Mouse (Mus musculus): ENCODE data around the gene Mtln. TPM values are rescaled to one million over a fixed set of nuclear protein-coding genes. Genes with fewer than 3 reads are reported as not detected.

The Mtln gene
- total RNA-seq (2022): 10 to 100 TPM; 56.0 to 63.9 (median 62.7) TPM

DNA sequence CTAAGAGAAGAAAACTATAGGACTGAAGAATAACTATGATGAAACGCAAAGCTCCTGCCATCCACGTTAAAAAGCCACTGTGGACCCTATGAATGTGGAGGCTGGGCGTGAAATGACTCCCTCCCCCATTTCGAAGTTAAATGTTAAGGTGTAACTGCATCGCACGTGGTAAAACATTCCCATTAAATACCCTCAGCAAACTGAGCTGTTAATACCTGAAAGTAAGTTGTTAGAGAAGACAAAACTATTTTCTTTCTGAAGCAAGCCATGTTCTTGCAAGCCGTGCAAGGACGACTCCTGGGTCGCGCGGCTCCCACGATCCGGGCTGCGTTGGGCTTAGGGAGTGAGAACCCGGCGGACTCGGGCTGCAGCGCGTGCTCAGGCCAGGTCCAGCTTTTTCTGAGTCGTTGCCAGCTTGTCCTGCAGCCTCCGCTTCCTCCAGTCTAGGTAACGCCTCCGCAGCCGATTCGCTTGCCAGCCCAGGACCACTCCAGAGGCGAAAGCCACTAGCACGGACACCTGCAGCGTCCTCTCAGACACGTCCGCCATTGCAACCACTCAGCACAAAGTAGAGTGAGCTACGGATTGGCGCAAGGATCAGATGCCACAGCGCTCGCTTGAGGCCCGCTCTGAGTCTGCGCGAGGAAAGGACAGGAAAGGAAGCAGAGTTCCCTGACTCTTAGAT lies at the start of gene Mtln:
Mtln (minus strand) TSS at position 570 of the 685 bp plus-strand sequence.
- DNase-seq (ENCODE audit: low spot score): peak; percentile 92

DNA sequence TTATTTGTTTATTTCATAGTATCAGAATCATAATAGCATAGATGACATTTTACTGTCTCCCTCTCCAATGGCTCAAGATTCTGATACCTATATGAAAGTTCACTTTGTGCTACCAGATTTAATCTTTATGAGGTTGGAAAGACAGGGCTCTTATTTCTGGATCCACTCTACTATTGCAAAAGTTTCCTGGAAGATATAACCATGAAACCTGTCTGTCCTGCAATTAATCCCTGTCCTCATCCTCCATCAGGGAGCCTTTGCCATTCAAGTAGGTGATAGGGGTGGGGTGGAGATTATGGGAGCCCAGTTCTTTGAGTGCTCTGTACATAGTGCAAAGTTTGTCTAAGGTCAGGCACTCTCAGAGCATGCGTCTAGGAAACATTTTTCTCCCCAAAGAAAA lies 49.1 kb upstream of the Mtln start:
- no peak for DNase-seq (ENCODE audit: low spot score)

DNA sequence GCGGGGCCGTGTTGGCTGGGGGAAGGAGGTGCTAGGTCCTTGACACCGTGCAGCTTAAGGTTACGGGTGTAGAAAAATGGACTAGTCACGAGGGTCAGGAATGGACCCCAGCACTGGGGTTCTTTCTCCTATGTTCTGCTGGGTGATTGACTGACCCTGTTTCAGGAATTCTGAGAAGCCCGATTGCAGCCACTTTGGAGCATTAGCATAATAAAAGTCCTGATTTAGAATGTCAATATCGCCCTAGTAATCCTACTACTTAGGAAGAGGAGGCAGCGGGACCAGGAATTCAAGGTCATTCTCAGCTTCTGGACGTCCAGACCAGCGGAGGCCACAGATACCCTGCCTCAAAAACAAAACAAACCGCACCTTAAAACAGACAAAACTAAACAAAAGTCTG lies 47.1 kb upstream of the Mtln start:
- DNase-seq (ENCODE audit: low spot score): no peak

DNA sequence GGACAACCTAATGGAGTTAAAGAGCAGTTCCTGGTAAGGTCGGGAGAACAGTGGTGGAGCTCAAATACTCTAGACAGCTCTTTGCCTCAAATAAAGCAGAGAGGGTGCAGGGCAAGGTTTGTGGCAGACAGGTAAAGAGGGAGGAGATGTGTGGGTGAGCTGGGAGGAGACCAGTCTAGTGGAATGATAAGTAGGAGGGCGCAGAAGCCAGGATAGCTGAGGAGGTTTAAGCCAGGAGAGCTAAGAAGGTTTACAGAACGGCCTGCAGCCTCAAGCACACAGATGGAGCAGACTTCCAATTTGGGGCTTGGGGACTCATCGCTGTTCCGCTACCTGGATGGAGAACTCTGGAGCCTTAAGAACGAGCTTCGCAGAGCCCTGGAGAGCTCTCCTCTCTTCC lies 46.3 kb upstream of the Mtln start, which contains the start of gene Acoxl:
Acoxl (plus strand) TSS at position 301 of the 400 bp plus-strand sequence.
- DNase-seq (ENCODE audit: low spot score): no peak

DNA sequence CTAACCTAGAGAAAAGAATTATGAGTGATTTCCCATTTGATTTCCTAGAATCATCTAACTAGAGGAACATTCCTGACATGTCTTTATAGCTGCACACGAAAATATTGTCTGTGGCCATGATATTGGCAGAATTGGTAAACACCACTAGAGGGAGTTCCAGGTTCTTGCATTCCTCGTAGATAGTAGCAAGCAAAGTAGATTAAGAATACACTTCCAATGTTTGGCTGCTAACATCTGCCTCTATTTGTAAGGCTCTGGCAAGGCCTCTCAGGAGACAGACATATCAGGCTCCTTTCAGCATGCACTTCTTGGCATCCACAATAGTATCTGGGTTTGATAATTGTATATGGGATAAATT lies 40.5 kb upstream of the Mtln start:
- peak; percentile 18 for DNase-seq (ENCODE audit: low spot score)

DNA sequence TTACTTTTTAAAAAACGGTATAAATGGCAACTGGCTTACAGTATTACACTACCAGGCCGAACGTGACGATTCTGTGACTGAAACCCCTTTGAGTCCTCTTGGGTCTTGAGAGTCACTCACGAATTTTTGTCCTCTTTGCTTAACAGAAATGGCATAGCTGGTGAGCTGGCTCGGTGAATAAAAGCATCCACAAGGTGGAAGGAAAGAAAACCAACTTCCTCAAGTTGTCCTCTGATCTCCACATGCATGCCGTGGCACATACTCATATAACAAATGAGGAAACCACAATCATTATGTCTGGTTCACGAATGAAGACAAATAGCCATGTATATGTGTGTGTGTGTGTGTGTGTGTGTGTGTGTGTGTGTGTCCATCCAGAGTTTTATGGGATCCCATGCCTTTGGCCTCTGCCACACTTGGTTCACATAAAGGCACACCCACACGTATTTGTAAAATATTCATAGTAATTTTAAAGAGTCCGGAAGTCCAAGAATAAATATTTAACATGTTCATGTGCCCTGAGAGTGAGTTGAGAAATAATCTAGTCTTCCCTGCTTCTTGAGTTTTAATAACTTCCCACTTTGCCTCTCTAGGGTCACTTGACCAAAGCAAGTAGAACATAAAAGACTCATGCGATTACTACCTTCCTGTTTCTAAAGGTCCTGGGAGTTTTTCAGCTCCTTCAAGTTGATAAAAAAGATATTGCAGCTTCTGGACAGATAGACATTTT lies 40.0 kb upstream of the Mtln start:
- no peak for DNase-seq (ENCODE audit: low spot score)

DNA sequence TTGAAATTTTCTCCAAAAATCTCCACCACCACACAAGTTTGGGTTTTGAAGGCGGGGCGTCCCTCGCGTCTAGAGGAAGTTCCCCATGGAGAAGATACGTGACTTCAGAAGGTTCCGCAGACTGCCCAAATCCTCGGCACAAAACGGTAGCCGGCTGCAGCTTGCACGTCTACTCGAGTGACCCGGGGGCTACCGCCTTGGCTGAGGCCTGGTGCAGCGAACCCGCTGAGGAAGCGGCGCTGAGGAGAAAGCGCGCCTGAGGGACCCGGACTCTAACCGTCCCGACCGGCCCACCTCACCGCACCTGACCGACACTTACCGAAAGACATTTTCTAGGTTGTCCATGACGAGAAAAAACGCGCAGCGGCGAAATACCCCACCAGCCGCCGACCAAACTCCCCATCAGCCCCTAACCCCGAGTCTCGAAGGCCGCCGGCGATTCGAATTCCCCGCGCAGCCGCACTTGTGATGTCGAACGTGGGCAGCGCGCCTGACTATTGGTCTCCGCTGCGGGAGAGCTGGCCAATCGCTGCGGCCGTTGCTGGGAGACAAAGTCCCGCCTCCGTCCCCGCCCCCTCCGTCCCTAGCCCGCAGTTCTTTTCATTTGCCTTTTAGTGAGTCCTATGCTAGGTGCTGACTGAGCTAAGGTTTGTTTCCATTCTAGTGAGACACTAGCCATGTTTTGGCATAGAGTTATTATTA lies 39.3 kb upstream of the Mtln start, which contains the start of gene Bub1:
Bub1 (minus strand) TSS at position 465 of the 702 bp plus-strand sequence.
- peak; percentile 84 for DNase-seq (ENCODE audit: low spot score)

DNA sequence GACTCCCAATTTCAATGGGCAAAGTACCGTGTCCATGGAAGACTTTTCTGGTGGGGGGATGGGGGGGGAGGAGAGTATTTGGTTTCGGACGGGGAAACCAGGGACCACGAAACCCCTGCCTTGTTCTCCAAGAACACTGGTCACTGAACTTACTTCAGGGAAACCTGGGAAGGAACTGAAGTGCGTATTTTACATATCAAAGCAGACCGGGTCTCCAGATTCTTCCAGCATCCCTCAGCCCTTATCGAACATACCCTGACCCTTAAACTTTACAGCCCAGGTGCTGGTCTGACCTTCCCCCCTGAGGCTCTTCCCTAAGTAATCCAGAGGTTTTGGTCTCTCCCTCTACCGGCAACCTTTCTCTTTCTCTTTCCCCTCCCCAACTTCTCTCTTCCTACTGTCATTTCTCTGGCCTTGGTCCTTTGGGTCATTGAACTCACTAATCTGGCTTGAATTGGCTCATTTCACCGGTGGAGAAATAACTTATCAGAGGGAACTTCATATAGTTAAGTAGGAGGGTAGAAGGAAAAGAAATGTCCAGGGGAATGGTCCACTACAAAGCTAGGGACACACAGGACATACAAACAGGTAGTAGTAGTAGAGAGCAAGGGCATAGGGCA lies 2.5 kb downstream of the Mtln start:
- no peak for DNase-seq (ENCODE audit: low spot score)

DNA sequence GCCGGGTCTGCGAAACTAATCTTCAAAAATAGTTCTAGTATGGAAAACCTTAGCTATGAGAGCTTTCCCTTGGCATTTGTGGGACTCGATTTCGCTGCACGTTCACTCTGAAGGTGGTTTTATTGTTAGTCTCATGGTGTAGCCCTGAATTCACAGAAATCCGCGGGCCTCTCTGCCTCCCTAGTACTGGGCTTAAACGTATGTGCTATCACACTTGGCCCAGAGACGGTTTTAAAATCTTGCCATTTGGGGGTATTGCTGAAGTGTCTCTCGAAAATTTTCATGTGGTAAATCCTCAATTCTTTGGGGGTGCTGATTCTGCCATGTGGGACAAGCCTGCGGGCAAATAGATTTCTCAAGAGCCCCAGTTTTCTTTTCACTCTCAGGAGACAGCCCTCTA lies 3.1 kb downstream of the Mtln start:
- DNase-seq (ENCODE audit: low spot score): no peak

DNA sequence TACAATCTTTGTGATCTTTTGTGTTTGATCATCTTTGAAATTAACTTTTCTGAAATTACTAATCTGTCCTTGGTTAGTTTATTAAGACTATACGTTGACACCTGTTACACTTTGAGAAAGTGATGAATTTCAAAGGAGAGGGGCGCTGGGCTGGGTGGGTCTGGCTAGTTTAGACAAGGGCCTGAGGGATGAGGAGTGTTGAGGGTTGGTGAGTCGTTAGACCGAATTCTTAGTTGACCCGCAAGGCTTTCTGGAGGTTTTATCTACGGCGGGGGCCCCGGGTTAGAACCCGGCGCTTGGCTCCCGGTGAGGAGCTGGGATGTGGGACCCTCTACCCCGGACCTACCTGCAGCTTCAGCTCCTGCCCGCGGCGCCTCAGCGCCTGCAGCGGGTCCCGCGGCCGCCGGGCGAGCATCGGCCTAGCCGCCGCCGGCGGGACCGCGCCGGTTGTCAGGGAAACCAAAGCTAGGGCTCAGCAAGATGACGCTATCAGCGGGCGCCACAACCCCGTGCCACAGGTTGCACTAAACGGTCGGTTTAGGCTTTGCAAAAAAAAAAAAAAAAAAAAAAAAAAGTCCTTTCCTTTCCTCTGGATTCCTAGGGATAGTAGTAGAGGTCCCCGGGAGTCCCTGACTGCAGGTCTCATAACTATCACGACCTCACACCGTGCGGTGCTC lies 3.7 kb downstream of the Mtln start, which contains the start of gene Nphp1:
Nphp1 (minus strand) TSS at position 458 of the 677 bp plus-strand sequence.
- DNase-seq (ENCODE audit: low spot score): peak; percentile 86

DNA sequence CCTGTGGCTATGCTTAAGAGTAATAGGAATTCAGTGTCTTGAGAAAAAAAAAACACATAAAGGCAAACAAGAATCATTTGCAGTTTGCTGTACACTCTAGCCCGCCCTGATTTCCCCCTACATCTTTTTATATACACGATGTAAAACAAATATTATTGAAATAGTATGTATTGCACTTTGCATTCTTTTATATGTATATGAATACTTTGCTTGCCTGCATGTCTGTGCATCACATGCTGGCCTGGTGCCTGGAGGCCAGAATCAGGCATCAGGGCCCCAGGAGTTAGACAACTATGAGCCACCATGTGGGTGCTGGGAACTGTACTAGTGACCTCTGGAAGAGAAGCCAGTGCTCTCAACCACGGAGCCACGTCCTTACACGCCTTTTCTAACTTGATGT lies 5.1 kb downstream of the Mtln start:
- DNase-seq (ENCODE audit: low spot score): no peak

DNA sequence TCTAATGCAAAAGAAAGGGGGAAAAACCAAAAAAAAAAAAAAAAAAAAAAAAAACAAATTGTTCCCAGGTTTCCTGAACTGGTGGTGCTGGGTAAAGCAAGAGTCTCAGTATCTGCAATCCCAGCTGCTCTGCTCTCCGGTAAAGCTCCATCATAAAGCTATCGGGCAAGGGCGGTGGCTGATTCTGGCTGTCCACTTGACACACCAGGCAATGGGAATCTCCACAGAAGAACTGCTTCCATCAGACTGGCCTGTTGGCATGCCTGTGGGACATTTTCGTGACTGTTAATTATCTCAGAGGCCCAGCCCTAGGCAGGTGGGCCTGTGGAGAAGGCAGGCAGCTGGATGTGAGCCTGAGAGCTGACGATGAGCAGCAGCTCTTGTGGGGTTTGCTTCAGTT lies 13.8 kb downstream of the Mtln start:
- no peak for DNase-seq (ENCODE audit: low spot score)

DNA sequence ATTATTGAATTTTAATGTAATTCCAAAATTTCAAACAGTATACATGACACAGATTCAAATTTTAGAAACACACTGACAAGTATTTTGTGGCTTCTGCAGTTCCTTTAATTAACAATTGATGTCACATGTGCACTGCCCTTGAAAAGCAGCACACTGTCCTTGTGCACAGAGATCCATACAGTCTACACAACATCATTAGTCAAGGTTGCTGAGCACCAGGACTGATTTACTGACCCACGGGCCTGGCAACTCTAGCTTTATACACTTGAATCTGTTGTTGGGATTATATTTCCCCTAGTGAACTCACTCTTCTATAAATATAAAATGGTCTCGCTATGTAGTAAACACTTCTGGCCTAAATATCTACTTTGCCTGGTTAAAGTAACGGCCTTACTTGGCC lies 17.3 kb downstream of the Mtln start:
- DNase-seq (ENCODE audit: low spot score): no peak

DNA sequence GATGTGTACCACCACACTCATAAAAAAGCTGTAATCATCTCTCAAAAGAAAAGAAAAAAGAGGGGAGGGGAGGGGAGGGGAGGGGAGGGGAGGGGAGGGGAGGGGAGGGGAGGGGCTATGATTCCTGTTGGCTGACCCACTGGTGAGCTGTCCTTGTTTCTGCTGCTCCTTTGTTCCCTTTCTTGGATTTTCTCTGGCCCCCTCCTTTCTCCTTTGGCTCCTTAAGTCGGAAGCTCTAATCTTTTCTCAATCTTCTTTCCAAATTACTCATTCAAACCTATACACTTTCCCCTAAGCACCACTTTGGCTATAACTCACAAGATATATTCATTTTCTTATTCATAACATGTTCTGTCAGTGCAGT lies 17.7 kb downstream of the Mtln start:
- no peak for DNase-seq (ENCODE audit: low spot score)

DNA sequence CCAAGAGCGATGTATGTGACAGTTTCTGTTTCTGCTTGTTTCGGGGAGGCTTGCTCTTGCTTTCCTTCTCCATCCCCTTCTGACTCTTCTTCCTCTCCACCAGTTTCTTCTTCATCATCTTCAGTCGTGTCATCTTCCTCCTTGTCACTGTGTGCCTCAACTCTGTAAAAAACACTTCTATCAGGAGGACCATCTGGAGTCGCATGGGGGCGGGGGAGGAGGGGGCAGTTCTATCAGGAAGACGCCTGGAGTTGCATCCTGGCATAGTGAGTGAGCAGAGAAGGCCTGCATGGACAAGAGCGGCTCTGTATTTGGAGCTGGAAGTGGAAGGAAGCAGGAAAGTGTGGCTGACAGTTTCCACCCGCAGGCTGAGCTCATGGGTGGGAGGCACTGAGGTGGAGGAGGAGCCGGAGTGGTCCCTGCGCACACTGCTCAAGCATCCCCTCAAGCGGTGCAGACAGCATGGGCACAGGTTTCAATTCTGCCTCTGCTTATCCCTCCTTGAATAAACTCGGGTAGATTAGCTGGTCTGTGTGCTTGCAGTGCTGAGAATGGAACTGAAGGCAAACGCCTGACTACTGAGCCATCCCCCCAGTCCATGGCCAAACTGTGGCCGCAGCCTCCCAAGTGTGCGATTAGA lies 18.2 kb downstream of the Mtln start:
- DNase-seq (ENCODE audit: low spot score): no peak

DNA sequence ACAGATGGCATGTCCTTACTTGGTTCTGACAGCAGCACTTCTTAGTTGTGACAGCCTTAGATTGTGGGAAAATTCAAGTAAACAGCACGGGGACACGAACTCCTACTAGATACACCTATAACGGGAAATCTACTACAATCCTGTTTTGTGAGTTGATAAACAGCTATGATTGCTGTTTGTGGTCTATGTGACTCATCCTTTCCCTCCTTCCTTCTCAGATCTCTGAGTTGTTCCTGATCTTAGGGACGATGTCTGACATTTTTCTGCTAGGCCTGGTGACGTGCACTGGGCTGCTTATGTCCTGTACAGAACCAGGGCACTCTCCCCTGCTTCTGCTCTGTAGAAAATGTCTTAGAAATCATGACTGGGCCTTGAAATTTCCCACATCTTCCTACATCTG lies 30.7 kb downstream of the Mtln start:
- no peak for DNase-seq (ENCODE audit: low spot score)

DNA sequence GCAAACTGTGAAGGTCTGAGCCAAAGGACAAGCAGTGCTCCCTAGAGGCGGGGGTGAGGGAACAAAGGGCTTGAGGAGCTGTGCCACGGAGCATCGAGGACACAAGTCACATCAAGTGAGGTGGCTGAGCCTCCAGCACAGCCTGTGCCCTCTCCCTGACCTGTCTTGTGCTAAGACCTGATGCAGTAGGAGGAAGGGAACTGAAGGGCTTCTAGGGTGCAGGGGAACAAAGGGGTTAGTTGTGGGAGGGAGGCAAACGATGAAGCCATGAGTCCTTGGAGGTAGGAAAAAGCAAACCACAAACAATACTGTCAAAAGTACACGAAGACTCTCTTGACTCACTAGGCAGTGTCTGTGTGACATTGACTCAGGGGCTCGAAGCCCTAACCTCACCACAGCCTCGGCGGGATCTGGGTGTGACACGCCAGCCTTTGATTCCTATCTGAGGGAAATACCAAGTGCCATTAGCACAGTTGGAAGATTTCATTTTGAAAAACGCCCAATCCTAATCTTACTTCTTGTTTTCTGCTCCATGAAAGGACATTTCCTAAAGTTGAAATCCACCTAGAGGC lies 31.8 kb downstream of the Mtln start:
- DNase-seq (ENCODE audit: low spot score): no peak

DNA sequence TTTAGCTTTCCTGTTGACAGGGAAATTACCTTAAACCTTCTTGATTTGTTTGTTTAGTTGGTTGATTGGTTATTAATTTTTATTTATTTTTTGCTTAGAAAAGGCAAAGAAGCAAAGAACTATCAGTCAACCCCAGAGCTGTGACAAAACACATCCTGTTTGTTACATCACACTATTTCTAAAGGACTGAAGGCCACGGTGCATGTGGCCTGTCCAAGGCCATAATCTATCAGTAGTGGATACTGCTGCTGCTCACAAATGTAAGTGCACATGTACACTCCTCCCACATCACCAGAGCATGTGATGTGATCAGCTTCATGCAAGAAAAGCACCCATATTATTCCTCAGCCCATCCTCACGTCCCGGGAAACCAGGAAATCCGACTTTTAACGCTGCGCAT lies 32.3 kb downstream of the Mtln start:
- DNase-seq (ENCODE audit: low spot score): no peak

DNA sequence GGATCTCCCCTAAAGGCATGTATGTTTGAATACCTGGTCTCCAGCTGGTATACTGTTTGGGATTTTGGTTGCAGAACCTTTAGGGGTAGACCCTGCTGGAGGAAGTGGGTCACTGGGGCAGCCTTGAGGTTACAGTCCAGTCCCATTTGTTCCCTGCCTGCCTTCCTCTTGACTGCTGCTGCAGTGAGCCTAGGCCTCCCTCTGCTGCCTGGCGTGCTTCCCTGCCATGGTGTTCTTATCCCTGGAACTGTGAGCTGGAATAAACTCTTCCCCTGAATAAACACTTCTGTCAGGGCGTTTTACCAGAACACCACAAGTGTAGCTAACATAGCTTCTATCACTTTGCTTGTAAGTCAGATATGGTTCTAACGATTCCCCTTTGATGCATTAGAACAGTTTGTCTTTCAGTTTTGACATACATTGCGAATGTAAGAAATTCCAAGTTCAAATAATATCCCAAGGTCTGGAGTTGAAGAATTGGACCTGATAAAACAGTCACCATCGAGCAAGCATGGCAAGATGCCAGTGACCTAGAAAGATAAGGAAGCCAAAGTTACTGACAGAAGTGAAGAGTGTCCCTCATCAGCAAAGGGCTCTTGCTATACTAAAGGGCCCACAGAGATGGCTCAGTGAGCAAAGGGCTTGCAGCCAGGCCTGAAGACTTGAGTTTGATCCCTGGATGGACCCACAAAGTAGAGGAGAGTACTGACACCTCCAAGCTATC lies 33.0 kb downstream of the Mtln start:
- DNase-seq (ENCODE audit: low spot score): peak; percentile 15

DNA sequence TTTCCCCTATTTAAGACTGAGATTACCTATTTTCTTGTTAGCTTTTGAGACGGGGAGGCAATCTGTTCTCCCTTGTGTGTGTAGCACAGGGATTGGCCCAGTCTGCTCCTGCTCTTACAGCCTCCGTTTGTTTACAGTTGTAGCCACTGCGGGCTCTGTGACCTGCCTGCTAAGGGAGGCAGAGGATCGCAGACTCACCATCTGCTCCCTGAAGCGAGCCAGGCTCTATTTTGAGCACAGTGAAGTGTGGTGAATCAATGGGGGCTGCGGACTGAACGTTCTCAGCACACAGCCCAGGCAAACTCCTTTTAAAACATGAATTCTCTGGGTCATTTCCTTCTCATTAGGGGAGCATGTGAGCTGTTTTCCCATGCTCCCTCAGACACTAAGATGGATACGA lies 35.1 kb downstream of the Mtln start:
- peak; percentile 29 for DNase-seq (ENCODE audit: low spot score)
